Mouse (Mus musculus): Measurements from ENCODE around the gene Nanp. TPM values are rescaled to one million over a fixed set of nuclear protein-coding genes. Genes with fewer than 3 reads are reported as not detected.

The Nanp gene
- 1 to 10 TPM; 1.1 to 6.1 TPM for polyA plus RNA-seq (2012; fragmentation: generic; extraction: Trizol)

GRCm38 (mm10) chr2:151039232-151039695 lies at the start of gene Nanp, which contains the start of gene Ninl:
Nanp (minus strand) TSS chr2:151039398.
Ninl (minus strand) TSS chr2:151039382.

Other genes starting within 250 kb of the Nanp start
- 10 to 100 TPM; 54.2 to 67.4 TPM for gene Abhd12, start 134.7 kb downstream of the Nanp start, polyA plus RNA-seq (2012; fragmentation: generic; extraction: Trizol)
- gene Gins1, start 134.0 kb downstream of the Nanp start, polyA plus RNA-seq (2012; fragmentation: generic; extraction: Trizol), result 1 to 10 TPM; 5.8 to 6.9 TPM
- gene Ninl, start within 50 bp of the Nanp start, polyA plus RNA-seq (2012; fragmentation: generic; extraction: Trizol), result 1 to 10 TPM in 1 of 2 experiments, under 1 TPM in 1; 0.49 to 5.7 TPM
- not detected for gene Gm14151, start 53.0 kb upstream of the Nanp start, polyA plus RNA-seq (2012; fragmentation: generic; extraction: Trizol)
- not detected for gene Gm14147, start 58.8 kb upstream of the Nanp start, polyA plus RNA-seq (2012; fragmentation: generic; extraction: Trizol)

Measured in C3H10T1/2 (cell line).